Mouse (Mus musculus): ENCODE measurements at regions not wholly inside any gene's neighbourhood (a gene's known extent, or its start where the extent isn't known, plus 50 kb on each side); places are given as distances from the start of the nearest gene placed in this dataset.

DNA sequence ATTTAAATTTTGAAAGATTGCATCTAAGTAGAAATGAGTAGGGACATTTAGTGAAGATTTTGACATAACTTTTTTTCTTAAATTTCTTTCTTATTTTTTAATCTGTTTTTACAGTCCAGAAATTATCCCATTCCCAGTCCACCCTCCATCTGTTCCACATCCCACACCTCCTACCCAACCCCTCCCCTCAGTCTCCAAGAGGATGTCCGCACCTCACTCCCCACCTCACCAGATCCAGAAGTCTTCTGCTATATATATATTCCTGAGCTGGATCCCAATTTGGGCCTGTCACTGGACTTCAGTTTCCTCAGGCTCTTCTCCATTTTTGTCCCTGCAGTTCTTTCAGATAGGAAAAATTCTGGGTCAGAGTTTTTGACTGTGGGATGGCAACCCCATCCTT, 3879.6 kb upstream of the Gm7489 start:
- Histone ChIP-seq H3K27me3 (no peaks in the 10 kb centered on the region), H3K9ac (no peak overlapping the region), H3K4me2 (replicated peaks) (no peak overlapping the region), H3K36me3 (no peaks in the 10 kb centered on the region), H3K9me3 (no peaks in the 10 kb centered on the region), H3K27ac (no peak overlapping the region), H3K4me1 (no peaks in the 10 kb centered on the region), H3K4me3 (no peak overlapping the region)
- WGBS = 79% methylated on average over 1 of the region's 1 CpGs
- ATAC-seq (ENCODE audit: low FRiP score, low read depth) = no peak

DNA sequence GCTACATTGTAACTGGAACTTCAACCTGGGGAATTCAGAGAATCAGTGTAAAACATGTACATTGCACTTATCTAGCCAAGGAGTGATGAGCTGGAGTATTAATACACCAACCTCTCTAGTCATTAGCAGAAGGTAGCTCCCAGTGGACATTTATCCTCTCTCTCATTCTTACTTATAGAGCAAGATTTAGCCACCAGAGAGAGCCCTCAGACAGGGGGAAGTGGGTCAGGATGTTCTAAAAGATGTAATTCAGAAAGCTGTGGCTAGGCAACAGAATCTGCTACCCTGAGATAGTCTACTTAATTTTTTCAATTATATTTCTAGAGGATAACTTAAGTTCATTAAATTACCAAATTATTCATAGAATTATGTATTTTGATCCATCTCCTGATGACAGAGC, 3838.1 kb upstream of the Gm7489 start:
- ATAC-seq (ENCODE audit: low FRiP score, low read depth) = no peak
- H3K4me2 ChIP-seq (replicated peaks) = no peak overlapping the region
- H3K4me1 ChIP-seq = no peaks in the 10 kb centered on the region
- no peak overlapping the region for H3K4me3 ChIP-seq
- H3K9me3 ChIP-seq = no peaks in the 10 kb centered on the region
- no peaks in the 10 kb centered on the region for H3K27me3 ChIP-seq
- H3K36me3 ChIP-seq = no peaks in the 10 kb centered on the region
- H3K9ac ChIP-seq = no peak overlapping the region
- no peak overlapping the region for H3K27ac ChIP-seq

DNA sequence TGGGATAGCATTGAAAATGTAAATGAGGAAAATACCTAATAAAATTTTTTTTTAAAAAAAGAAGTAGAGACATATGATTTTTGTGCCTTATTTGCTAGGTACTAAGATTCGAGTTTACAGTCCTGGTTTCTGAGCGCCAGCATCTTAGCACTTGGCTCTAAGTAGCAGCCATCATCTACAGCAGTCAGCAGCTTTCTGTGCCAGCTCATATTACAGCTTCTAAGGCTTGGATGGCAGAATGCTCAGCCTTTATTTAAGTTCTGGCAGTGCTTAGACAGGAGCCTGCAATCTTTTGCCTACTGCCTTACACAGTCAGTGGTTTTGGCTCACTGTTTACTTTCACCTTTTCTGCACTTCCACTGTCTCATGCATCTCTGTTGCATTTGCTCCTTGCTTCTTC, 3831.2 kb upstream of the Gm7489 start:
- Histone ChIP-seq H3K9me3 (no peaks in the 10 kb centered on the region), H3K4me3 (no peak overlapping the region), H3K9ac (no peak overlapping the region), H3K4me1 (peaks cover 8% of the 10 kb centered on the region), H3K27ac (peak overlapping the region; percentile 67; the same call in 1 of the 2 replicates), H3K36me3 (no peaks in the 10 kb centered on the region), H3K4me2 (replicated peaks) (peak overlapping the region; percentile 30), H3K27me3 (no peaks in the 10 kb centered on the region)
- peak; percentile 54 for ATAC-seq (ENCODE audit: low FRiP score, low read depth)
- WGBS = 38% methylated on average over 2 of the region's 2 CpGs

DNA sequence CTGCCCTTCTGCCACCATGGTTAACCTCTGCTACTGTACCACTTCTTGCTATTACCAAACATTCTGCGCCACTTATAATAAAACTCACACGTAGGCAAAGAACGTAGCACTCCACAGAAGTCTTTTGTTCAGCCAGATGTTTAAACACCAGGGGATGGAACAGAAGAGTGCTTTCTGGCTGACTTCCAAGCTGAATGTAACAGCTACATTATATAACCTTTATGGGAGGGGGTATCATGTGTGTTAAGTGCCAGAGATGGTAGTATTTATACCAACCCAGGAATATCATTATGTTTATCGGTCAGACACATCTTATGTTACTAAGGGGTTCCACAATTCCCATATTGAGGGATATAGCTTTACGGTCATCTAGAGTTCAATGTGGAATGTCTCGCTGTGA, 3830.8 kb upstream of the Gm7489 start:
- H3K9me3 ChIP-seq = no peaks in the 10 kb centered on the region
- peaks cover 8% of the 10 kb centered on the region for H3K4me1 ChIP-seq
- H3K36me3 ChIP-seq = no peaks in the 10 kb centered on the region
- peak; percentile 86 for ATAC-seq (ENCODE audit: low FRiP score, low read depth)
- 39% methylated on average over 6 of the region's 6 CpGs for whole genome bisulfite sequencing
- H3K9ac ChIP-seq = no peak overlapping the region
- no peak overlapping the region for H3K4me3 ChIP-seq
- H3K27me3 ChIP-seq = no peaks in the 10 kb centered on the region
- H3K4me2 ChIP-seq (replicated peaks) = peak overlapping the region; percentile 30
- peak overlapping the region; percentile 67; the same call in 1 of the 2 replicates for H3K27ac ChIP-seq

DNA sequence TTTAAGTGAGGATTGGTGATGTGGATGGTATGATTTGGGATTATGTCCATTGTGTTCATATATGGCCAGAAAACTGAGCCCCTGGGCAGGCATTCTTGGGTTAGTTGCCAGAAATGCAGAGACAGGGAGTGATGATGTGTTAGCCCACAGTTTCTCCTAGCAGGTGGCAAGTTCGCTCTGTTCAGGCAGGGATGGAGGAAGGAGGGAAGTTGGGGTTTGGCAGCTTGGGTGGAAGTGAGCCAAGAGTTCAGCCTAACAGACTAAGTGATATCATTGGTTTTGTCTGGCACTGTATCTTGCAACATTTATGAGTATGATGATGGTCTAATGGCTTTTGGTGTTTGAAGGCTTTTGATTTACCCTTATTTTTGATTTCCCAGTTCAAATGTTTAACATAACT, 3806.5 kb upstream of the Gm7489 start:
- H3K9ac ChIP-seq = no peak overlapping the region

DNA sequence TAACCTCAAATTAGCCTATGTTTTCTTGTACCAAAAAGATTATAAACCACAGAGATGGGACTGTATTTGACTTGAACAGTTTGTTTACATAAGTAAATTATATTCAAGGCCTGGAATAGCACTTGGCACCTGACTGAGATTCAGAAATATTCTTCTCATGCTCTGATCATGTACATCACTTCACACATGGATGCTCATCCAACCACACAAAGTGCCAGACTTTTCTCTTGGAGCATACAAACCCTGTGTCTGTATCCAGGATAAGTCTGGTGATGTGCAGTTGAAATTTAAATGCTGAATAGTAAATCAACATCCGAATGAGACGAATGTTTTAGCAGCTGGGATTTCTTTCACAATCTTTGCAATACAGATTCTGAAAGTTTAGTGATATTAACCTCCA, 3802.3 kb upstream of the Gm7489 start:
- Histone ChIP-seq H3K27ac (no peak overlapping the region), H3K27me3 (no peaks in the 10 kb centered on the region), H3K9ac (no peak overlapping the region), H3K4me2 (replicated peaks) (no peak overlapping the region), H3K36me3 (no peaks in the 10 kb centered on the region), H3K4me3 (no peak overlapping the region), H3K4me1 (no peaks in the 10 kb centered on the region), H3K9me3 (no peaks in the 10 kb centered on the region)
- no peak for ATAC-seq (ENCODE audit: low FRiP score, low read depth)
- 92% methylated on average over 2 of the region's 2 CpGs for WGBS

More for the DNA sequence above, 3806.5 kb upstream of the Gm7489 start:
- no peaks in the 10 kb centered on the region for H3K4me1 ChIP-seq
- no peak overlapping the region for H3K4me2 ChIP-seq (replicated peaks)
- H3K36me3 ChIP-seq = no peaks in the 10 kb centered on the region
- 78% methylated on average over 1 of the region's 1 CpGs for WGBS
- no peak overlapping the region for H3K4me3 ChIP-seq
- H3K27ac ChIP-seq = no peak overlapping the region
- no peaks in the 10 kb centered on the region for H3K27me3 ChIP-seq
- H3K9me3 ChIP-seq = no peaks in the 10 kb centered on the region
- no peak for ATAC-seq (ENCODE audit: low FRiP score, low read depth)

DNA sequence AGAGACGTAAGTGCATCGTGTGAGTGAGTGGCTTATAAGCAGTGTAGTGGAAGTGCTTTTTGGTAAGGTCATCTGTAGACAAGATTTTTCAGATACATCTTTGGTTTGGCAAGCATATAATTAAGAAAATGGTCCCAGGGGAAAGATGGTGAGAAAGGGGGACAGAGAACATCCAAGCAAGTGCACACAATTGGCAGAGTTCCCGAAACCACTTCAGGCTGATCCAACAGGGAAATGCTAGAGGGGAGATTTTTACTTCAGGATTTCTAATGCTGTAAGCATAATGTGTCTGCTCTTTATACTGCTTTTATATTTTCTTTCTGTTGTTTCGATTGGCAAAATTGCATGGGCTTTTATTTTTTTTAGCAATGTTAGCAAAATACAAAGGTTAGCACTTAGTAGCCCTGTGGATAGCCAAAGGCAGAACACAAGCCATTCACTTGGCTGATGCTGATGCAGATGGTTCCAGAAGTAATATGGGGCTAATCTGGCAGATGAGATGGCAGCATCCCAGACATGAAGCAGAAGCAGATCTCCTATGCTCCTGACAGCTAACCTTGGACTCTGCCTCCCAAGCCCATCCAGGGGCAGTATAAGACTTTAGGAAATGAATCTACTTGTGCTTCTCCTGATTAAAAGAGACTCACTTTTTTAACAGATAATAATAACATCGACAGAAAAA, 3782.0 kb upstream of the Gm7489 start:
- Histone ChIP-seq H3K4me3 (no peak overlapping the region), H3K9me3 (no peaks in the 10 kb centered on the region), H3K27ac (no peak overlapping the region), H3K27me3 (no peaks in the 10 kb centered on the region), H3K9ac (no peak overlapping the region), H3K4me2 (replicated peaks) (no peak overlapping the region), H3K4me1 (no peaks in the 10 kb centered on the region), H3K36me3 (no peaks in the 10 kb centered on the region)
- ATAC-seq (ENCODE audit: low FRiP score, low read depth) = no peak
- 80% methylated on average over 5 of the region's 5 CpGs for WGBS

DNA sequence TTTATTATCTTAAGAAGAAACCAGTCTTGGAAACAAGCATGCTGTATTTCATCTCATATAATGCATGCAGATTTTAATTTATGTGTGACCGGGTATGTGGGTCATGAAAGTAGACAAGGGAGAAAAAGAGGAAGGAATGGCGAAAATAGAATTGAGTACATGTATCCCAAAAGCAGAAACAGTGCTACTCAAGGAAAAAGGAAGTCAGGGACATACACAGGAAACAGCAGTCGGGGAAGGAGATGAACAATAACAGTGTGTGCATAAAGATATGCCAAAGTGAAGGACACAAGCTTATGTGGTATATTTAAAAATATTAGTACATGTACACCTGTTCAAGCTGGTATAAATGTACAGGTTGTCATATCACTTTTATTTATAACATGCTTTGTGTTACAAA, 3775.8 kb upstream of the Gm7489 start:
- Histone ChIP-seq H3K36me3 (no peaks in the 10 kb centered on the region), H3K4me2 (replicated peaks) (no peak overlapping the region), H3K4me3 (no peak overlapping the region), H3K9me3 (no peaks in the 10 kb centered on the region), H3K9ac (no peak overlapping the region), H3K27ac (no peak overlapping the region), H3K4me1 (no peaks in the 10 kb centered on the region), H3K27me3 (no peaks in the 10 kb centered on the region)
- no peak for ATAC-seq (ENCODE audit: low FRiP score, low read depth)
- WGBS = 82% methylated on average over 3 of the region's 3 CpGs

DNA sequence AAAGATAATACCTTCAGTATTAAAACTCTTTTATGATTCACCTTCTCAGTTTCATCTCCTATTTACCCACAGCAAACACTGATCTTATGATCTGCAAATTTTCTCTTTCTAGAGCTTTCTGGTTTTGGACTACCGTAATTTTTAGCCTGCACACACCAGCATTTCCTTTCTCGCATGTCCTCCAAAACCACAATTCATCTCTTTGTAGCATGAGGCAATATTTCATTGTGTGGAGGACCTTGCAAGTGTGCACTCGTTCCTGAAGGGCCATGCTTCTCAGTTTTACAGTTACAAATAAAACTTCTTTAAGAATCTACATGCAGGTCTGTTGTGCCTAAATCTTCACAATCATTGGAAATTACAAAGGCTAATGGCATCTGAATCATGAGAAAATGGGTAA, 3730.8 kb upstream of the Gm7489 start:
- H3K27me3 ChIP-seq = no peaks in the 10 kb centered on the region
- no peak overlapping the region for H3K27ac ChIP-seq
- H3K4me3 ChIP-seq = no peak overlapping the region
- no peak for ATAC-seq (ENCODE audit: low FRiP score, low read depth)
- H3K9me3 ChIP-seq = no peaks in the 10 kb centered on the region
- 80% methylated on average over 3 of the region's 3 CpGs for WGBS
- no peaks in the 10 kb centered on the region for H3K4me1 ChIP-seq
- H3K9ac ChIP-seq = no peak overlapping the region
- no peak overlapping the region for H3K4me2 ChIP-seq (replicated peaks)
- no peaks in the 10 kb centered on the region for H3K36me3 ChIP-seq

DNA sequence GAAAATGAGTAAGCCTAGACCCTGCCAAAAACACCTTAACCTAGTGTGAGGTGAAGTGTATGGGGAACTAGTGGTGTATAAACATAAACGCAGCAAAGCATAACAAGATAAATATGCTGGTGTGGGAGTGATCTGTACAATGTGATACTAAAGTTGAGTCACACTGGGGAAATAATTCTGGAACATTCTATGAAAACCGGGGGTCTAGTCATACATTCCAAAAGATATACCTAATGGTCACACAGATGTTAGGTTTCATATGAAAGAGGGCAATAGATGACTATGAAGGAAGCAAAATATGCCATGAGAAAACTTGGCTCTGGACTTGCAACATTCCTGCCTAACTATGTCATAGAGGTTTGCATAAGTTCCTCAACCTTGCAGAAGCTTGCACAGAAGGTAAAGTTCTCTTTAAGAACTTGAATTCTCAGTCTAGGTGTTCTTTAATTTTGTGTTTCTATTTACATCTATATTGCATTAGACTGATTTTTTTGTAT, 3712.4 kb upstream of the Gm7489 start:
- Histone ChIP-seq H3K27ac (no peak overlapping the region), H3K4me3 (no peak overlapping the region), H3K9ac (no peak overlapping the region), H3K36me3 (no peaks in the 10 kb centered on the region), H3K4me1 (no peaks in the 10 kb centered on the region), H3K27me3 (no peaks in the 10 kb centered on the region), H3K4me2 (replicated peaks) (no peak overlapping the region), H3K9me3 (no peaks in the 10 kb centered on the region)
- WGBS = 68% methylated on average over 2 of the region's 2 CpGs
- ATAC-seq (ENCODE audit: low FRiP score, low read depth) = peak; percentile 75

DNA sequence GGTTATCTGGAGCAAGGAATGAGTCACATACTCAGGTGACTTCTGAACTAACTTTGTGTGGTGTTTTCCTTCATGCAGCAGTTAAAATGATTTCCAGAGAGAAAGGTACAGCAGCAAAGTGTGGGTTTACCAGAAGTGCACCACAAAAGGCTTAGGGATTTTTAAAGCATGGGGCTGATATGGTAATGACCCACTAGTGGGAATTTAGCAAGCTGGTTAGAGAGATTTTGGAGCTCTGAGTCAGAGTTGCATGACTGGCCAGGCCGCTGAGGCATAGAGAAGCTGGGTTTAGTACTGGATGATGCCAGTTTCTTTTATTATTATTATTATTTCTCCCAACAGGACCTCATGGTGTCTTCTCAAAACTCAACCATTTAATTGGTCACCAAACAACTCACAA, 3701.5 kb upstream of the Gm7489 start:
- no peak for ATAC-seq (ENCODE audit: low FRiP score, low read depth)
- H3K4me1 ChIP-seq = no peaks in the 10 kb centered on the region
- H3K9me3 ChIP-seq = peaks cover 5% of the 10 kb centered on the region; the same call in 1 of the 2 replicates
- 90% methylated on average over 1 of the region's 1 CpGs for WGBS
- H3K4me3 ChIP-seq = no peak overlapping the region
- no peaks in the 10 kb centered on the region for H3K36me3 ChIP-seq
- no peak overlapping the region for H3K27ac ChIP-seq
- no peak overlapping the region for H3K4me2 ChIP-seq (replicated peaks)
- no peak overlapping the region for H3K9ac ChIP-seq
- H3K27me3 ChIP-seq = no peaks in the 10 kb centered on the region

All from limb, embryonic 13.5 days (tissue).